Mouse (Mus musculus): ENCODE results near the gene Ear6.

- no peak for TF ChIP-seq USF1 (IDR thresholded peaks at IDR 0.05; ENCODE audit: low read depth, low read length)
- no peak for TF ChIP-seq MAFK (IDR thresholded peaks at IDR 0.05; ENCODE audit: insufficient replicate concordance, low read length)
- TF ChIP-seq CTCF (conservative IDR thresholded peaks at IDR 0.05 in 1 of 2, IDR thresholded peaks at IDR 0.05 in 1 of 2; ENCODE audit: low read depth in 2 of 2, low read length in 2 of 2) = no peak
- no peak for TF ChIP-seq GABPA (IDR thresholded peaks at IDR 0.05; ENCODE audit: insufficient replicate concordance, low read depth, low read length)
- no peak for TF ChIP-seq POLR2A (IDR thresholded peaks at IDR 0.05; ENCODE audit: low read depth, low read length)
These were observed 24.0 kb downstream of the Ear6 start for GRCm38 (mm10) chr14:51877517-51877916.

All from CH12.LX (cell line).